Mouse (Mus musculus): ENCODE results near the gene Tmx2.

- TF ChIP-seq CTCF (IDR thresholded peaks at IDR 0.05; ENCODE audit: insufficient read depth, low read length) (no peak), POLR2A (IDR thresholded peaks at IDR 0.05; ENCODE audit: borderline replicate concordance, extremely low read depth, low read depth, low read length) (no peak)
Measured at GRCm38 (mm10) chr2:84682605-84683183, 3.8 kb upstream of the Tmx2 start.

Data from lung, adult 2 months (tissue).